Mouse (Mus musculus): ENCODE results near the gene Tex12.

Gene Tex12

DNA sequence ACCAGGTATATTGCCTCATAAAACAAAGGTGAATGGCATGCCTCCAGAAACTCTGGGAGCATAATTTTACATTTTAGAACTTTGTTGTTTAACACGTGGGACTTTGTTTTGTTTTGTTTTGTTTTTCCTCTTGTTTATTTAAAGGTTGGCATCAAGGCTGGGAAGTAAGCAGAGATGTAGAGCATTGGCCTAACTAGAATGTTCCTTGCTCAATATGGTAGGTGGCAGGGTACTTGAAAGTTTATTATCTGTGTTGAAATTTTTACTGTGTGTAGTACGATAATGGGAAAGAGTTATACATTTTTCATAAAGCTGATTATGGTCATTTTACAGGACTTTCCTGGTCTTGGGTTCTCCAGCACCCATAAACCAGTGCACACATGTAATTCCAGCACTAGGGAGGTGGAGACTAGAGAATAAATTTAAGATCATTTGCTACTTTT lies 814 bp upstream of the Tex12 start:
- DNase-seq (ENCODE audit: low spot score in 2 of 2), result no peak

DNA sequence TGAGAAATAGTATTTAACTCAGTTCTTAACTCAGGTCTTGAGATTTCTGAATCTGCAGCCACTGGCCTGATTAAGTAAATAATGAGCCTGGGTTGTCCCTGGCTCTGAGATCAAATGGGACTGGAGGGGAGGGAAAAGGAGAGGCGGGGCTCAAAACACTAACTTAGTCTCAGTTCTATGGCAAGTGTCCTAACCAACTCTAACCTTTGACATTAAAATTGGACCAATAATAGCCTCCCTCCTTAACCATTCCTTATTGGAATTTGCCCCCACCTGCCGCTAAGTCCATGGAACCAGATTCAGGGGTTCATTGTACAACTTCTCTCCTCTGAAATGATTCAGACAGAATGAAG lies 6.1 kb downstream of the Tex12 start, which contains the start of gene Bco2:
Gene Bco2 (minus strand): TSS at position 88 of the 353 bp plus-strand sequence.
- no peak for DNase-seq (ENCODE audit: low spot score in 2 of 2)

DNA sequence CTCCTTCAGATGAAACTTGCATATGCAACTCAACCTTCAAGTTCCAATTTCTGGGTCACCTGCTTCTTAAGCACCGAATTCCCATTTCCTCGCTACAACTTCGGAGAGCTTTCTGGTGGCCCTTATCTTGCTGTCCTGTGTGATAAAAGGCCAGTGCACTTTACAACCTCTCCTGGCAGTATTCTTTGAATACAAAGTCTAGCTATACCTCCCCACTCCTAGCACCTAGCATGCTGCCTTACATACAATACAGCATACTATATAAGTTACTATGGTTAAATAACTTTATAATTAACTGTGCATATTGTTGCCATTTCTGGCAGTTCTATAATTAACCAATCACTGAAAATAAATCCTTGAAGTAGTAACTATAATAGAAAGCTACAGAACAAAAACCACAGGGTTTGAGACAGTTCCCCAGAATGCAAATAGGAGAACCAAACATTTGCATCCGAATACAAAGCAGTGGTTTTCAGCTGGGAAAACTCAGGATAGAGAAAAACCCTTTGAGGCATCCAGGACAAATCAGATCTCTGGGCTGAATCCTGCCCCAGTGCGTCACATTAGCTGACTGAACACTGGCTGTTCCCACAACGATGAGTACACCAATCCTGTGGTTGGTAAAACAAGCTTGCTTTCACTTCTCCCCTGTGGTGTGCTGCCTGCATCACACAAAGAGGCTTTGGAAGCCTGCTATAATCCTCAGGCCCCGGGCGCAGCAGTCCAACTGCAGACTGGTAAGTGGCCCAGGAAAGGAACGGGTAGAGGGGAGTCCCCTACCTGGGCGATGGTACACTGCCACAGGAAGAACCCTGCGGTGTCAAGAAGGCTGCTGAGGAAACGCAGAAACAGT lies 6.7 kb downstream of the Tex12 start, which contains the start of gene Il18:
Gene Il18 (plus strand): TSS at position 587 of the 853 bp plus-strand sequence.
- peak; percentile 79 for DNase-seq (ENCODE audit: low spot score in 2 of 2)

DNA sequence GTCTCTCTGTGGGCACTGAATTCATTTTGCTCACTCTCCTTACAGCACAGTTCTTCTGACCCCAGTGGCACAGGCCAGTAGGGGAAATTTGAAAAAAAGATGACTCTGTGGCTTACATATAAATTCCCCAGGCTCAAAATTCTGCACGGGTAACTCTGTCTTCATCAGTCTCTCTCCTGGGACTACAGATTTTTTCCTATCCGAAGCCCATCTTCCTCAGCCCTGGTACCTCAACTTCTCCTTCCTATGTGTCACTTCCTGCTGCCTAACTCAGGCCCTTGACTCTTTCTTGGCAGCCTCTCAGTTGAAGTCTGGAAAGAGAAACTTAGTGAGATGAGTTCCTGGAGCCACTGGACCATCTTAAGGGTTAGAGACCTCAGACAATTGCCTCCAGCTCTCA lies 7.6 kb downstream of the Tex12 start:
- peak; percentile 57 to 60 for DNase-seq (ENCODE audit: low spot score in 2 of 2)

DNA sequence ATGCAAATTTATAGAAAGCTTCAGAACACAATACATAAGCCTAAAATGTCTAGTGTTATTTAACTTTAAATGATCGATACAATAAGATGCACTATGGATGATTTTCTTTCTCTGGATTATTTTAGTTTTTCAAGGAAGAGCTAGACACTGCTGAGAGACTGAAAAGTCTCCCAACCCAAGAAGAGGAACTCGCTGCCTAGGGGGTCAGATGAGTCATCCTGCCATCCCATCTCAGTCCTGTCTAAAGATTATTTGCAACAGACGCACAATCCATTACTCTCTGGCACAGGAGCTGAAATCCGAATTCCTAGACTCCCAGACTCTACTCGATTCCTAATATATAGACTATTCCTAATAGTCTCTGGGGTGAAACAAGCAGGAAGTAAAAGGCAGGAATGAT lies 8.9 kb downstream of the Tex12 start:
- DNase-seq (ENCODE audit: low spot score in 2 of 2), result no peak

DNA sequence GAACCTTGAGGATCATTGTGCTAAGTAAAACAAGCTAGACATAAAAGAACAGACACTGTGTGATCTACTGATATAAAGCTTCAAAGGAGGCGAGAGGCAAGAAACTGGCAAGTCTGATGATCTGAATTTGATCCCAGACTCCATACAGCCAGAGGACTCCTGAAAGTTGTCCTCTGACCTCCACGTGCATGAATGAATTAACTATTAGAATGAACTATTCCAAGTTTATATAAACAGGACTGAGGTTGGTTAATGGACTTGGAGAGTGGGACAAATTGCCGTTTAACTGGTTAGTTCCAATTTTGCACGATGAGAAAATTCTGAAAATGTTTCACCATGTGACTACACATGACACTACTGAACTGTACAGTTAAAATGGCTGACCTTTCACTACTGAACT lies 12.2 kb downstream of the Tex12 start:
- DNase-seq (ENCODE audit: low spot score in 2 of 2), result no peak

DNA sequence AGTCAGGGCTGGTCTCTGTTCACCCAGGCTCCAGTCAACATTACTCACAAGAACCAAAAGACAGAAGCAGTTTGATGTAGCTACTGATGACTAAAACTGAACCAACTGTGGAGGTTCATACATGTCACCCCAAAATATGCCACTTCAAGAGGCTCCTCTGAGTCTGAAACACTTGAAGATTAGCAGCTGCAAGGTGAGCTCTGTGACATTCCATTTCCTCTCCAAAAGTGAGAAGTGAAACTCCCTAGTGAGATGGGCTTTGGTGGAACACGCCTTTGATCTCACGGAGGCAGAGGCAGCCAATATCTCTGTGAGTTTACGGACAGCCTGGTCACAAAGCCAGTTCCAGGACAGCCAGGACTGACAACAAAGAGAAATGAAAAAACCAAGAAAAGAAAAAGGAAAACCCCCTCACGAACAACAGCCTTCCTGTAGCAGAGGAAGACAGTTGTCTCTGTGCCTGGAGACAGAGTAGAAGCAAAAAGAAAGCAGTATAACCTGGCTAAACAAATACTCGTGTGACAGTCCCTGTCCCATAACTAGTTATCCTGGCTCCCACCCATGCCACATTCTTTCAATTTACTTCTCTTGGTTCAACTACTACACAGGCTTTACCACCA lies 13.2 kb downstream of the Tex12 start:
- peak; percentile 77 to 81 for DNase-seq (ENCODE audit: low spot score in 2 of 2)

DNA sequence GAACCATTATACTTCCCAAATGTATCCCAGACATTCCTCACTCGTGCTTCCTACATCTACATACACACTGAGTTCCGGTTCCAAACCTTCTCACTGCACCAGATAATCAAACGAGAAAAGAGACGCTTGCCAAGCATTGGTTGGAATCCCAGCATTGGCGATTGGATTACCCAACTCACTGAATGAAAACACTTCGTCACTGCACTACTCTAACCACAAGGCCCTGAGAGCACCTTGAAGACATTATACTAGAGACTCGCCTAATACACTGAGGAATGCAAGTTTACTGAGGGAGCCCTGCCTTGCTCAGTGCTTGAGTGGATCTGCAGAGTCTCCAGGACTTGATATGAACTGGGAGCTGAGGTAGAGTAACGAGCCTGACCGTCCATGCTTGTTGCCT lies 18.7 kb downstream of the Tex12 start:
- no peak for DNase-seq (ENCODE audit: low spot score in 2 of 2)

DNA sequence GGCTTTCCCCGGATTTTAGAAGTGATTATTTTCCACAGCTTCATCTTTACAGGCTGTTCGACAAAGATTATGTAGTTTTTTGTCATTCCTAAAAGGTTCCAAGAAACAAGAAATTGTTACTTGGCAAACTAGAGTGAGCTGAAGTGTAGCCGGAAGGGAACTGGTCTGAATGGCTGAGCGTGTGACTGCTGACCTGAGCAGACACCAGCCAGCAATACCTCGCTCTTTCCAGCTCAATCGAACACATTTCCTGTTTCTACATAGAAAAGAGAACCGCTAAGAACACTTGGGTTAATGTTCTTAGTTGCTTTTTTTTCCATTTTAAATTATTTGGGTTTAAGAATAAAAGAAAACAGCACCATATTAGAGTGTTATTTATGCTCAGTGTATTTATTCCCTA lies 21.0 kb downstream of the Tex12 start:
- DNase-seq (ENCODE audit: low spot score in 2 of 2), result peak; percentile 56 to 66

DNA sequence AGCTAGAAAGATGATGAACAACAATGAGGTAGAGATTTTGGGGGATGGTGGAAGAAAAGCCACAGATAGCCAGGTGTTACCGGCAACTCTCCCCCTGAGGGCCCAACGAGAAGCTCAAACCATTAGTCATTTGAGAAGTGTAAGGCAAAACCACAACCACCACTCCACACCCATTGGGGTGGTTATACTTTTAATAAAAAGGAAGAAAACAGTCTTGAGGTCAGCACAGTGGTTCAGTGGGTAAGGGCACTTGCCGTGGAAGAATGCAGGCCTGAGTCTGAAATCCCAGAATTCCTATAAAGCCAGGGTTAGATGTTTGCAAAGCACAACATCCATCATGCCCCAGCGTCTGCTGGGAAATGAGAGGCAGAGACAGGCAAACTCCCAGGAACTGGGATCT lies 23.8 kb downstream of the Tex12 start:
- DNase-seq (ENCODE audit: low spot score in 2 of 2), result peak; percentile 46 to 51

DNA sequence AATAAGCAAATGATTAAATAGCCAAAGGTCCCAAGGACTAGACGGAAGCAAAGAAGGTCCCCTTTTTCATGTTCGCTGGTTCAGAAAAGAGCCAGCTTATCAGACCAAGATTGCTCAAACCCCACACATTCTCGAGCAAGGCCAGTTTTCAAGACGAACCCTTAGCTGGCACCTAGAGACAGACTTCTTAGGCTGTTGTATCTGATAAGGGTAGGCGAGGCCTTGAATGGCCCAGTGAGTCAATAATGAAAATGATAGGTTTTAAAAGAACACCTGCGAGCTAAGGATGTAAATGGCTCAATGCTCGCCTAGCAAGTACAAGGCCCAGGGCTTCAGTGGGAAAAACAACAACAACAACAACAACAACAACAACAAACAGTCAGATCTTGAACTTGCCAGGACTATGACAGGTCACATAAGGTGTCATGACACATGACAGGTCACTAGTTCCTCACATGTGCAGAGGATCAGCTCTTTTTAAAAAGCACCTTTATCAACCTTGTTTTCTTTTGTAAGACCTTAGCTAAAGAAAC lies 24.5 kb downstream of the Tex12 start:
- DNase-seq (ENCODE audit: low spot score in 2 of 2), result no peak

DNA sequence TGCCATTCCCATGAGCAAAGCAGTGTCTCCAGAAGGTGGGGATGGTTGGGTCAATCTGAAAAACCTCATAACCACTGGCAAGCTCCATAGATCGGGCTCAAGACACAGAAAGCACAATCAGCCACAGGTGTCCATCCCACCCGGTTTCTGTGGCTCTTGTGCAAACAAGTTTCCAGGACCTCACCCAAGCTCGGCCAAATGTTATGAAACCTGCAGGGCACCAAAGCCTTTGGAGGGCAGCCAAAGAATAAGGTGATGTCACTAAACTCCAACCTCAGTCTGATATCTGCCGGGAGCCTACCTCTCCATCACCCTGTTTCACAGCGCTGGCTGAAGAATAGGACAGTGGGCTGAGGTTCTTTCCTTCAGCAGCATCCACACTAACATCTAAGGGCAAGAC lies 25.2 kb downstream of the Tex12 start:
- DNase-seq (ENCODE audit: low spot score in 2 of 2), result no peak

DNA sequence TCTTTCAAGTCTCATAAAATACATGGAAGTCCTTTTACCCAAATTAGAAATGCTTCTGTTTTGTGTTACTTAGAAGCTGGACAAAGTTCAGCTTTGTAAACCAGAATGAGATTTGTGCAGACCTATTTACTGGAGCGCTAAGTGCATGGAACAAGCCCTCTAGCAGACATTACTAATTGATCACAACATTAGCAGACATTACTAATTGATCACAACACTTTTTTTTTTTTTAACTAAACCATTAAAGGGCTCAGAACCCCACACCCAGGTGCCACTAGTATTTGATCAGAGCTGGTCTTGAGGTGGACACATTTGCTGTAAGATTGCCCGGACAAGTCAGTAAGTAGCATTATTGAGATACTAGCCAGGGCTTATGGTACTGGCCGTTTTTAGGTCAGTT lies 27.3 kb downstream of the Tex12 start:
- no peak for DNase-seq (ENCODE audit: low spot score in 2 of 2)

DNA sequence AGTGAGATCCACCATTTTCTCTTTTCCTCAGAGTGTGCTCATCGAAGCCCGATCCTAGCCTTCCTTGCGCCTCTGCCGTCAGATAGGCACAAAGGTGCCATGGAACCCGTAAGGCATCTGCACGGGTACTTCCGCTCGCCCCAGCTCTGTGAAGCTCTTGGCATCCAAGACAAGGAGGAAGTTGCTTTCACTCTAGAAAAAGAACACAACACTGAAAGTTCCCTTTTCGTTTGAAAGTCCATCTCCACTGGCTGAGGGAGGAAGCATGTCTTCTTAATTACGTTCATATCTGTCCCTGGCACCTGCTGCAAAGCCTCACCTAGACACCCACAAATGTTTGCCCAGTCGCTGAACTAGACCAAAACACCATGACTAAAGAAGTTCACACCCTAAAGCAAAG lies 27.8 kb downstream of the Tex12 start:
- peak; percentile 74 to 79 for DNase-seq (ENCODE audit: low spot score in 2 of 2)

DNA sequence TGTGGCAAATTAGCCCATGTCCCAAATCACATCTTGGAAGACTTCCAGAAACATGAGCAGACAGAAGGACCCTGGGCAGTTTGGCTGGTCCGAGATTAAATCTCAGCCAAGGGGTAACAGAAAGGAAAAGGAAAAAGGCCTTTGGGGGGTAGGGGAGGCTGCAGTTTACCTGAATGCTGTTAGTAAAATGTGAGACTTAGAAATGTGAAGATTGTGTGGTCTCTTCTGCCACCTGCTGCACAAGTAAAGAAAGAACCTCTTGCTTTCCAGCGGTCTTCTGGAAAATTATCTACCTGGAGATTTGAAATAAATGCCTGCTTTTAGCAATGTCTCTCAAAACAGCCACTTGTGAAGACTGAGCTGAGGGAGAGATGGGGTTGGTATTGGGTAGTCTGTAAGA lies 30.2 kb downstream of the Tex12 start:
- no peak for DNase-seq (ENCODE audit: low spot score in 2 of 2)

DNA sequence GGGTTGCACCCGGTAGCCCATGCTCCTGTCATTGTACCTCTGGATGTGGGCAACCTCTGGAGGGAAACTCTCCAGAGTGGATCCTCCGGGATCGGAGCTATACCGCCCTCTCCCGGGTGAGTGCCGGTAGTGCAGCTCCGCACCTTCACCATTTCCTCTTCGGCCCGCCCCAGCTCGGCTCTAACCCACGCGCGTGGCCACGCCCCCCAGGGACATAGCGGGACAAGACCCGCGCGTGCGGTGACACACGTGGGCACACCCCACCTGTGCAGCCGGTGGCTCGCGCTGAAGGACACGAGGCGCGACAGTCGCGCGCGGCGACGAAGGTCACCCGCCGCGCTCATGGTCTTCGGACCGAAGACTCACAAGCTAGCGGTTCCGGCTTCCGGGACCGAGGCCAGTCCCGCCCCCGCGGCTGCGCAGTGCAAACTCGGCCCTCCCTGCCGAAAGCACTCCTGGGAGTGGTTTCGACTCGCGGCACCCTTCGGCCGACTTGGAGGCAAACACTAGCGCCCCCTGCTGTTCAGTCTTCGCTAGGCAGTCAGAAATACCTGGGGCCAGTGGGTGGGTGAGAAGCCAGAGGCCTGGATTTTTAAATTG lies 32.7 kb downstream of the Tex12 start, which contains the start of gene Pts:
Gene Pts (minus strand): TSS at position 432 of the 600 bp plus-strand sequence.
- peak; percentile 97 for DNase-seq (ENCODE audit: low spot score in 2 of 2)

DNA sequence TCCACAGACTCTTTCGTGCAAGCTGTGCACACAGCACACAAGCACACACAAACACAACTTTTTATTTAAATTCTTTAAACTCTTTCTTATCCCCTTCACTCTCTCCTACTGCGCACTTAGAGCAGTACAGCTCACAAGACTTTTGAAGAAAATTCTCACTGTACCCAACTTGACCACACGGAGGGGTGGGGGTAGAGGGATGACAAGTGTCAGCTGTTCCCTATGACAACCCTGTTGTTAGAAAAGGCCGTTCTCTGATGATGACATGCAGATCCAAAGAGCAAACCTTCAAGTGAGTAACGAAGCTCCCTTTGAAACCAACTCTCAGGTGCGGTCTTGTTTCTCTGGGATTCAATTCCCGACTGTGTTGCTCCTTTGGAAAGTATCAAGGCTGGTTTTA lies 33.3 kb downstream of the Tex12 start:
- DNase-seq (ENCODE audit: low spot score in 2 of 2), result no peak

DNA sequence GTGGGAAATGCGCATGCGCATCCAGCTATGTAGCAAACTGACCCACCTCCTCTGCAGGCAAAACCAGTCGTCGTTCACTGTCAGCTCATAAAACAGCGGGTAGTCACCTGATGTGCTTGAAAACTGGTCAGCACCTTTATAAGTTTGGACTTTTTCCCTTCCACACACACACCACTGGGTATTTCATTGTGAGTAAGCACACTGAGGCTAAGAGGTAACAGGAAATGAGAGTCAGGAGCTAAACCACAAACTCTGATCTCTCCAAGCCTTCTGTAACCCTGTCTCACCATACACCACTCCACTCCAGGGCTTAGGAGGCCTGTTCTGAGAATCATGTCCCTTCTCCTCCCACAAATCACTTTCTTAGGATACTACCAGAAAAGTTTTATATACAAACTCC lies 35.5 kb downstream of the Tex12 start:
- no peak for DNase-seq (ENCODE audit: low spot score in 2 of 2)

DNA sequence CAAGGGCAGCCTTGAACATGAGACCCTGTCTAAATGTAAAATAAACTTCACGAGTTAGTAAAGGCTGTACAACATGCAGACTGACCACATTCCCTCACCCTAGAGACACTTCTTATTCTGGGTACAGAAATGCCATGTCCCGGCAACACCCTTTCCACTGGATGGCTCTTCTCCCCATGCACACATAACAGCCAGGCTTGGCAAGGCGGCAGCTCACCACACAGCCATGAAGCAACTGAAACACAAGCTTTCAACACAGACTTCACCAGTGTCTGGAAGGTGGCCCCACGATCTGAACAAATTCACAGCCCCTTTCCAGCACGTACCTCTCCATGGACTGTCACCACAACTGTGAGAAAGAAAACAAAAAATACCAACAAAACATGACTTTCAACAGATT lies 36.2 kb downstream of the Tex12 start:
- no peak for DNase-seq (ENCODE audit: low spot score in 2 of 2)

DNA sequence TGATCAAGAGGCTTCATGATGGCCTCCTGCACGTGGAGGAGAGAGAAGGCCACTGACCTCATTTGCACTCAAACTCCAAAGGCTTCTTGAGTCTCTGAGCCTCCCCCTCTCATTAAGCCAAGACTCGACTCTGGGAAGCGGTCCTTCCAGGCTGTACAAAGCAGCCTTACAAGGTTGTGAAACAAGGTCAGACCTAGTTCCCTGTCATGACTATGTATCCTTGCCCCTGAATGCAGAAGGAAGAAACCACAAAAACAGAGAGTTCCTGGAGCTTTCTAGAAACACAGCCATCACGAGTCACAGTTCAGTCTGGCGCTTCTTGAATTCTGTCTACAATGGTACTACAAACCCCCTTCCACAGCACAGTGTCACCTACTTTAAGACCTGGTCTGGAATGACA lies 38.6 kb downstream of the Tex12 start:
- DNase-seq (ENCODE audit: low spot score in 2 of 2), result no peak

DNA sequence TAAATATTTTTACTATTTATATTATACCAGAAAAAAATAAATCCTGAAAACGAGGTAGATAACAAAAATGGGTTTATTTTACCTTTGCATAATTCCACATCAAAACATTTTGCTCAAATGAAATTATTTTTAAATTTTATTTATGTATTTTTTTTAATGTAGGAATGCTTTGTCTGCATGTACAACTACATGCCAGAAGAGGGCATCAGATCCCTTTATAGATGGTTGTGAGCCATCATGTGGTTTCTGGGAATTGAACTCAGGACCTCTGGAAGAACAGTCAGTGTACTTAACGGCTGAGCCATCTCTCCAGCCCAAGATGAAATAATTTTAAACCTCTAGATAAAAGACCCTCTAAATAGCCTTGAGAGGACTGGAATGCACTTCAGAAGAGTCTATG lies 39.6 kb downstream of the Tex12 start:
- DNase-seq (ENCODE audit: low spot score in 2 of 2), result no peak

DNA sequence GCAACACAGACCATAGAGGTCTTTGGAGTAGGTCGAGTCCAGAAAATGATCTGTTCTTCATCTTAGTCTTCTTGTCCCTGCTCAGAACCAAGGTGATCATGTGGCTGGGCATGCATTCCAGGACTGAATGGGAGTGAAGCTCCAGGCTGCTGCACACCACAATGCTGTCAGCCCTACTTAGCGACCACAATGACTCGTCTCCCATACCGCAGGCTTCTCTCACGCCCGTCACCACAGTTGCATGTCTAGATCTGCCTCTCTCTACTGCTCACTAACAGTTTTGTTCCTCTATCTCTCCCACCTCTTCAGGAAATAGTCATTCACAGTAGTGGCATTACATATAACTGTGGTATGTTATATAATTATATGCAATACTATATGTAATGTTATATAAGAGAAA lies 40.4 kb downstream of the Tex12 start:
- no peak for DNase-seq (ENCODE audit: low spot score in 2 of 2)

DNA sequence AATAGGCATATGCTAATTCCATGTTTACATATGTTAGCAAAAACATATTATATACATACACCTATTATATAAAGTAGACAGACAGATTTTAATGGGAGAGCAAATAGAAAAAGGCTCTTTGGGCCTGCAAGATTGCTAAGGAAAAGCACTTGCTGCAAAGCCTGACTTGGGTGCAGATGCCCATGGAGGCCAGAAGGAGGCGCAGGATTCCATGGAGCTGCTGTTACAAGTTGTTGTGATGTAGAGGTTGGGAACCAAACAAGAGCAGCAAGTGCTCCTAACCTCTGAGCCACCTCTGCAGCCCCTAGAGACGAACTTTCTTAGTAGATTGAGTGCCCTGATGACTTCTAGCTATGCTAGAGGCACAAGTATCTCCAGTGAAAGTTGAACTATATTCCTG lies 42.3 kb downstream of the Tex12 start:
- no peak for DNase-seq (ENCODE audit: low spot score in 2 of 2)

All from spleen, postnatal 36 days (tissue).